Mouse (Mus musculus) cerebellum, adult 2 months (tissue): Measurements from ENCODE around the gene Mag.
A peak's percentile ranks its signal among the peaks of the same experiment; 100 is the strongest.

Source experiments
- CTCF ChIP-seq: fragments of 200-500 bp; IDR thresholded peaks from 2 replicates; pipeline ENCODE4 v1.5.1; 2011; ENCODE audit warnings: low read depth, mild to moderate bottlenecking, control low read depth, low read length, moderate library complexity, borderline replicate concordance; ENCODE audit not compliant: insufficient read depth
- POLR2A ChIP-seq: fragments of 200-500 bp; IDR thresholded peaks from 2 replicates; pipeline ENCODE4 v1.6.1; 2011; ENCODE audit warnings: low read length, control low read depth, borderline replicate concordance; ENCODE audit not compliant: insufficient read depth

DNA sequence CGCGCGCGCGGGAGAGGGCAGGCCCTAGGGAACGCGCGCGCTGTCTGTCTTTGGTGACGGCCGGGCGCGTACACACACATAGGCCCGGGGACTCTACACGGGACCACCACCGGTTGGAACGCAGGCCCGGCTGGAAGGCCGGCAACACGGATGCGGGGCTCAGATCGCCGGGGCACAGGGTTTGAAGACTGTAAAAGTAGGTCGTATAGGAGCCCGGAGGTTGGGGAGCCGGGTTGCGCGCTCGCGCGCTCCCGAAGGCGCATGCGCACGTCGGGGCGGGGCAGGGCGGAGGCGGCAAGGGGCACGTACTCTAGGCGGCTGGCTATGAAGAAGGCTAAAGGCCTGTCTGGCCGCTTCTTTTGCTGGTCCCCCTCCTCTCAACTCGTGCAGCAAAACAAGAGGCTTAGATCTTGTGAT, 42.7 kb upstream of the Mag start:
- no peak for TF ChIP-seq CTCF
- peak; percentile 69 for TF ChIP-seq POLR2A
